Mouse (Mus musculus) brain, embryonic 14.5 days (tissue): Measurements from ENCODE around the gene Smim6. TPM values are rescaled to one million over a fixed set of nuclear protein-coding genes. Genes with fewer than 3 reads are reported as not detected.

Source experiments
- DNase-seq: peaks from one replicate; pipeline ENCODE4 v3.0.0-alpha.2; 2011; ENCODE audit warnings: low read depth
- CTCF ChIP-seq: fragments of 200-500 bp; IDR thresholded peaks from 2 replicates; pipeline ENCODE4 v1.5.1; 2012; ENCODE audit warnings: inconsistent platforms, mild to moderate bottlenecking, moderate library complexity, borderline replicate concordance; ENCODE audit not compliant: insufficient read depth, insufficient read length; ENCODE audit errors: extremely low read depth
- POLR2A ChIP-seq: fragments of 200-500 bp; IDR thresholded peaks from 2 replicates; pipeline ENCODE4 v1.6.1; 2012; ENCODE audit warnings: mild to moderate bottlenecking, inconsistent platforms, borderline replicate concordance; ENCODE audit not compliant: poor library complexity, insufficient read depth, insufficient read length, severe bottlenecking; ENCODE audit errors: extremely low read depth
- polyA plus RNA-seq: library from polyadenylated mRNA; depleted of rRNA; stranded (reverse); fragments of >200 nt; gene quantifications from 2 replicates; pipeline ENCODE4 v1.2.3, GENCODE M21; 2012

Gene Smim6
- polyA plus RNA-seq, 1 experiment, result not detected

DNA sequence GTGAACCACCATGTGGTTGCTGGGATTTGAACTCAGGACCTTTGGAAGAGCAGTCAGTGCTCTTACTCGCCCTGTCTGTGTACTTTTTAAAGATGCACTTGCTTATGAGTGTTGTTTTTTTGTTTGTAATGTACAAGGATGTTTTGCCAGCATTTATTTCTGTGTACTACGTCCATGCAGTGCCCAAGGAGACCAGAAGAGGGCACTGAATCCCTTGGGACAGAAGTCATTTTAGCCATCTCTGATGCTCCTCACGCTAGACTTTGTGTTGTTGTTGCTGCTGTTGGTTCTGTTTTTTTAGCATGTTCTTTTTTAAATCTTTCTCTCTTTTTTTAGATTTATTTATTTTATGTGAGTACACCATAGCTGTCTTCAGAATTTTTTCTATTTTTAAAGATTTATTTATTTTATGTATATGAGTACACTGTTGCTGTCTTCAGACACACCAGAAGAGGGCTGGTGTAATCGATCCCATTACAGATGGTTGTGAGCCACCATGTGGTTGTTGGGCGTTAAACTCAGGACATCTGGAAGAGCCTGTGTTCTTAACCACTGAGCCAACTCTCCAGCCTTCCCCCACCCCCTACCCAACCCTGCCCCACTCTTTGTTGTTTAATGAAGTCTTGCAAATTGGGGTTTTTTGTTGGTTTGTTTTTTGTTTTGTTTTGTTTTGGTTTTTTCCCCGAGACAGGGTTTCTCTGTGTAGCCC lies 8.4 kb downstream of the Smim6 start:
- no peak for TF ChIP-seq POLR2A
- peak; percentile 63; the same call in 1 of the 2 replicates for TF ChIP-seq CTCF
- peak; percentile 65 for DNase-seq

GRCm38 (mm10) chr11:115921986-115922385 lies 10.2 kb downstream of the Smim6 start:
- no peak for DNase-seq
- no peak for TF ChIP-seq POLR2A
- TF ChIP-seq CTCF, result no peak

DNA sequence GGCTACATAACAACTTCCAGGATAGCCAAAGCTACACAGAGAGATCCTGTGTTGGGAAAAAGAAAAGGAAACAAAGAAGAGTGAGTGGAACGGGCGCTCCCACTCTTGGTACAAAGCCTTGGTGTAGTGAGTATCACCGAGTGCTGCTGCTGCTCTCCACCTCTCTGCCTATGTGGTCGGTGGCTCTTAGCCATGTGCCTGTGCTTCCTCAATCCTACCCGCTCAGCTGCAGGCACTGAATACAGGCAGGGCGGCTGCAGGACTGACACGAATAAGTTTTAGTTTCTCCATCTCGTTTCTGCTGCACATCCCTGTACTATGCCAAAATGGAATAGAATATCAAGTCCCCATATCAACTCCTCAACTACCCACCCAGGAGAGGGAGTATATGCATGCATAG lies 17.2 kb downstream of the Smim6 start:
- DNase-seq, result no peak

DNA sequence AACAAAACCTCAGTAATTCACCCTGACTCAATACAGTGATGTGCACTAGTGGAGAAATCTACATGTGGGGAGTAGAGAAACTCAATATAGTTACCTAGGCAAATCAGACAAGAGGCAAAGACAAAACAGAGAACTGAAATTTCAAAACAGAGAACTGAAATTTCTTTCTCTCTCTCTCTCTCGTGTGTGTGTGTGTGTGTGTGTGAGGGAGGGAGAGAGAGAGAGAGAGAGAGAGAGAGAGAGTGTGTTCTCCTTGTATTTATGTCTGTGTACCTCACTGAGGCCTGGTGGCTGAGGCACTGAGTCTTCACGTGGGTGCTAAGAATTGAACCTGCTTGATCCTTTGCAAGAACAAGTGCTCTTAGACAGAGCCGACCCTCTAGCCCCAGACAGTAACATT lies 18.0 kb downstream of the Smim6 start:
- DNase-seq, result no peak
- TF ChIP-seq POLR2A, result no peak
- no peak for TF ChIP-seq CTCF

More for the DNA sequence above, 17.2 kb downstream of the Smim6 start:
- no peak for TF ChIP-seq POLR2A
- TF ChIP-seq CTCF, result no peak

DNA sequence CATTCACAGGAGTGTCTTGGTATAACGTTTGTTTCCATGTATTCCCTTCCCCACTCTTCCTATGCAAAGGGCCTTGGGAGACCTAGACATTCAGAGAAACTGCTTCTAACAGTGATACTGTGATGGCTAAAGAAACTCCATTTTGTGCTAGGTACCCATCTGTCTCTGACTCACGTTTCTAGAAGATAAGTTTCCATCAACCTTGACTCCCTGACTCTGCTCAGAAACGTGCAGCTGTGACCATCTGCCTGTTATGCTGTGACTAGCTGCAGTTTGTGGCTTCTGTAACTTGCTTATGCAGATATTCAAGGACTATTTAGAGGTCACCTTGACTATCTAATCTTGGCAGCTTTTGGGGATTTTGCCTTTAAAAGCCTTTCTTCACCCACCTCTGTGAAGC lies 19.4 kb downstream of the Smim6 start:
- DNase-seq, result no peak
- TF ChIP-seq CTCF (no peak), POLR2A (no peak)

DNA sequence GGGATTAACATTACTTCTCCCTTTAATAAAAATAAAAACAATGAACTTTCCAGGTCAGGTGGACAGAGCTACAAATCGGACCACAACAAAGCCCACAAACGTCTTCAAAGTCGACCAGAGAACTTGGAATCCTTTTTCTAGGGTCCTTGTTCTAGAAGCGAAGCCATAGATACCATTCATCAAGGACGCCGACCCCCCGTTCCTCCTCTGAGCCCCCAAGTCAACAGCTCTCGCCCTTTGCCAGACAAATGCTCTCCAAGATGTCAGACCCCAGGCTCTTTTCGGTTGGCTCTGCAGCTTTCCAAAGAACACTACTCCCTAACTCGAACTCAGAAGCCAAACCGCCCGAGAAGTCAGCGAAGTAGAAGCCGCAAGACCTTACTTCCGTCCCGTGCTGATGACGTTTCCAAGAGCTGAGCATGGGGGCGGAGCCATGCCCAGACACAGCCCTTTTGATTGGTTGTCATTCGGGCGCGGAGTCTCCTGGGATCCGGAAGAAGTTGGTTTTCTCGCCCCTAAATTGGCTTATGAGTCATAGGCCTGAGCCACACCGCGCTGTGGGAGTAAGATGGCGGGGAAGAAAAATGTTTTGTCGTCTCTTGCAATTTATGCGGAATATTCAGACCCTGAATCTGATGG lies 21.4 kb downstream of the Smim6 start, which contains the start of the genes Sap30bp and Recql5:
TSS of gene Sap30bp (plus strand) at position 175 of the 639 bp plus-strand sequence.
TSS of gene Recql5 (minus strand) at position 370 of the 639 bp plus-strand sequence.
- peak; percentile 100 for DNase-seq
- TF ChIP-seq CTCF, result no peak
- TF ChIP-seq POLR2A, result peak; percentile 66; the same call in 1 of the 2 replicates

DNA sequence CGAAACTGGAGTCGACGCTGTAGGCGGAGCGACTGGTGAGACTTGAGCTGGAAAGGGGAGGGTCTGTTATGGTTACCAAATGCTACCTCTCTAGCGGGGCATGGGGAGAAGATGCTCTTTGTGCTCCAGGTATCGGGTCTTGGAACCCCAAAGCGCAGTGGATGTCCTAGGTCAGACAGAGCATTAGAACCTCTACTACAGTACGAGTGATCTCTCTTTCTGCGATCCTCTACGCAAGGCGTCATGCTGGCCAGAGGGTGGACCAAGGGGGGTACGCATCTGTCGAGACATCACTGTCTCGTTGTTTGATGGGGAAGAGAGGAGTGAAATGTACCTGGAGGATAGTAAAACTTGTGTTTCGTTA lies 21.9 kb downstream of the Smim6 start:
- TF ChIP-seq POLR2A, result no peak
- no peak for TF ChIP-seq CTCF
- no peak for DNase-seq

DNA sequence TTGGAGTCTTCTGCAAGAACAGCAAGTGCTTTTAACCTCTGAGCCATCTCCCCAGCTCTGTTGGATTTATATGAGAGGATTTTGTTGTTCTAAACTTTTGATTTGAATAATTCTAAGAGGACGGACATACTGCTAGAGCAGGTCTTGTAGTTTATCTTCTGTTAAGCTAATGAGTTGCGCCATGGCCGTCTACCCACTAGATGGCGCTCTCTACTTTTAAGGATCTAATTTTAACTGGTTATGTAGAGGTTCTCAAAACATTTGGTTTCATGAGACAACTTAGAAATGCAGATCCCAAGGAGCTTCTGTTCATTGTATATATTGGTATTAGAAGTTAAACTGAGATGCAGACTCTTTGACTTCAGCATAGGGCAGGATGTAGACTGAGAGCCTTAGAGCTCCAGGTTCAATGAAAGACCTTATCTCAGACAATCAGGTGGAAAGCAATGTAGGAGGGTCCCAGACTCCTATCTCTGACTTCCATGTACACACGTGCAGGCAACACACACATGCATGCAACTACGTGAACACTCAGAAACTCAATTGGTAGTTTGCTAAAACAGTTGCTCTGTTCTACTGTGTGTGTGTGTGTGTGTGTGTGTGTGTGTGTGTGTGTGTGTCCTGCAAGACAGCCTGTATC lies 28.0 kb downstream of the Smim6 start:
- TF ChIP-seq POLR2A (no peak), CTCF (peak; percentile 59; the same call in 1 of the 2 replicates)
- peak; percentile 83 for DNase-seq

DNA sequence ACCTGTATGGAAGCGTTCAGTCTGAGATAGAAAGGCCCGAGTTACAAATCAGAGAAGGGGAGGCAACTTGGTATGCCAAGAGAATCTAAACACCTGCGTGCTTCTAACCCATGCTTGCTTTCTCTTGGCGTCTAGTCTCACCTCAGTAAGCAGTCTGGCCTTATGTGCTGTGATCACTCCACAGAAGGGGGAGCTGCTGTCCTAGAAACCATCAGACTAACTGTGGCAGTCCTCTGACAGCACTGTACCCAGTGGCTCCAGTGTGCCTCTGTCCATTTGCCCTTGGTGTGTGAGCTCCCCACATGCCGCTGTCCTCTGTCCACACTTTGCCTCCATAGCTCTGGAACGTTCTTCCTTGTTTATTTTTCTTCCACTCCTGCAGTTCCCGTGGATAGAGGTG lies 30.2 kb downstream of the Smim6 start:
- no peak for TF ChIP-seq POLR2A
- no peak for TF ChIP-seq CTCF

DNA sequence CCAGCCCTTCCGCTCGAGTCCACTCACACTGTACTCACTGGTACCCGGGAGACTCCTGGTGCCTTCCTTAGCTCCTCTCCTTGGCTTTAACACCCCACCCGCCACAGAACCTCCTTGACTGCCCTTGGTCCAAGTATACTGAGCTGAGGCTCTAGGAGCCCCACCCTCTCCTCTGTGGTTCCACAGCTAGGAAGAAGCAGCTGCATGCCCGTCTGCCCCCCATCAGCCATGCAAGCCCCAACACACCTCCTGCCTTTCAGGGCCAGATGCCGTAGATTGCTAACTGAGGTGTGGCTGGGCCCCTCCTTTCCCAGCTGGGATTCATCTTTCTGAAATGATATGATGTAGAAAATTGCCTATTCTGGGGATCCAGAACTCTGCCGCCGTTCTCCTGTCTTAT lies 33.4 kb downstream of the Smim6 start:
- DNase-seq, result no peak
- no peak for TF ChIP-seq CTCF
- TF ChIP-seq POLR2A, result no peak

More for the DNA sequence above, 30.2 kb downstream of the Smim6 start:
- no peak for DNase-seq

DNA sequence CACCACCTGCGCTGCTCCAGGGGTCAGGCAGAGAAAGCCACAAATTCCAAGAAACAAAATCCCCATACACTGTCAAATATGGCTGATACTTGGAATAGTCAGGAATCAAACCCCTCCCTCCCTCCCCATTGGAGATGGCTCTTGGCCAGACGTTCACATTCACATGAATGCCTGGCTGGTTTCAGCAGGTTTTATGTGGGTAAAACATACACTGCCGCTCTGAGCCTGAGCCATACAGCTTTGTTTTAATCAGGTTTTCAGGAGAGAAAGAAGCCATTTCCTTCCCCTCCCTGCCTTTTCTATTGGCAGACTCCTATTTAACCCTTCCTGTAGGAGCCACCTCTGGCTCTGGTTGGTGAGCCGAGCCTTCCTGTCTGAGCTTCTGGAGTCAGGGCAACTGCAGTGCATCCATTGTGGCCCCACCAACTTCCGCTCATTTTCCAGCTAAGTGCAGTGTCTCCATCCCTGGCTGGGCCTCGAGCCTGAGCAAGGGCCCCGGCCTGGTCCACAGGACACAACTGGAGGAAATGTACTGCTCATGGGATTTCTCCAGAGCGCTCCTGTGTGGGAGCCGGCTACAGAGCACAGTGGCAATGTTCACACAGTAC lies 34.5 kb downstream of the Smim6 start:
- peak; percentile 23 for DNase-seq
- TF ChIP-seq POLR2A (no peak), CTCF (no peak)

DNA sequence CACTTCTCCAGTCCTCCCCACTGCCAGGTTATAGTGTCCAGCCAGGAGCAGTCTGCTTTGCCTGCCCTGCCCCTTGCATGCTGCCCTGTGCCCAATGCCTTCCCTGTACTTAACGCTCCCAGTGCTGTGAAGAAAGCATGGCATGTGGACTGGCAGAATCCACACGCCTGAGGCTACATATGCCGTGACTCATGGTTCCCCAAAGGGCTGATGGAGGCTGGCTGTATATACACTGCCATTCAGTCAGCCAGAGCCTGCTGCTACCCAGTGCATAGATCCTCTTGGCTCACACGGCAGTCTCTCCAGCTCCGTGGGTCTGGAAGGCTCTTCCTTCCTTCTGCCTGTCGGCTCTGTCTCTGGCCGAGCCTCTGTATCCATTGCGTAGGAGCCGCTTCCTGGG lies 36.5 kb downstream of the Smim6 start:
- no peak for TF ChIP-seq POLR2A
- TF ChIP-seq CTCF, result no peak
- DNase-seq, result no peak
